Mouse (Mus musculus) B cell, adult 67 days (primary cell): ENCODE measurements around the gene Vmn2r12. TPM values are rescaled to one million over a fixed set of nuclear protein-coding genes. Genes with fewer than 3 reads are reported as not detected.

Experiments
- total RNA-seq, 2 experiments: library from RNA; stranded (reverse); gene quantifications; 4 replicates each; pipeline ENCODE4 v1.2.4; 2023

The Vmn2r12 gene
- total RNA-seq, result not detected

DNA sequence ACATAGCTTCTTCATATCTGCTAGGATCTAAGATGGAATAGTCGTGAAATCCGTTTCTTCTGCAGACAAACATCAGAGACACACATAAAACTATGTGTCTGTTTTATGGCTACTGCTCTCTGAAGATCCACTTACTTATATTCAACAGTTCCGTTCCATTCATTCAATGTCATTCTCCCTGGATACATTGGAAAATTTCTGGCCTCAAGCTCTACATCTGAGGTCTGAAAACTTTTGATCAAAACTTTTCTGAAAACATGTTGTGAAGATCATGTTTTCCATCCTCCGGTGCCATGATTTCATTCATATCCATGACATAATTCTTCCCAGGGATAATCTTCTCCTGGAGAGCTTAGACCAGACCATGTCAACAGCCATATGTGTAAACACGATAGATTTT, at the start of gene Vmn2r12:
TSS of gene Vmn2r12 (minus strand) at position 101 of the 400 bp plus-strand sequence.

GRCm38 (mm10) chr5:109059469-109059868, 38.3 kb downstream of the Vmn2r12 start, which contains the start of gene Vmn2r11:
Vmn2r11 (minus strand) TSS chr5:109059569.

Other genes with a start within 250 kb of the Vmn2r12 start
- not detected for gene Vmn2r9, start 245.3 kb downstream of the Vmn2r12 start, total RNA-seq
- gene Vmn2r10, start 91.4 kb downstream of the Vmn2r12 start, total RNA-seq, result not detected
- not detected for gene Vmn2r11, start 38.4 kb downstream of the Vmn2r12 start, total RNA-seq
- not detected for gene Vmn2r13, start 94.2 kb upstream of the Vmn2r12 start, total RNA-seq
- gene Vmn2r14, start 126.8 kb upstream of the Vmn2r12 start, total RNA-seq, result not detected
- not detected for gene Vmn2r15, start 199.7 kb upstream of the Vmn2r12 start, total RNA-seq
- gene Vmn2r16, start 232.2 kb upstream of the Vmn2r12 start, total RNA-seq, result not detected